Mouse (Mus musculus) forebrain, embryonic 12.5 days (tissue): ENCODE results near the gene Matn1. TPM values are rescaled to one million over a fixed set of nuclear protein-coding genes. Genes with fewer than 3 reads are reported as not detected.

ENCODE experiments used
- ATAC-seq: fragments of 200-750 bp; cut with Nextera tagmentation; 2 replicates; pipeline ENCODE4 v1.8.0; 2017; ENCODE audit warnings: moderate TSS enrichment; ENCODE audit not compliant: low FRiP score
- H3K27ac ChIP-seq: fragments of 300-500 bp; sonication (generic); 2 replicates; pipeline ENCODE4 v1.5.1; 2016; ENCODE audit warnings: mild to moderate bottlenecking
- H3K27me3 ChIP-seq: fragments of 300-500 bp; sonication (generic); 2 replicates; pipeline ENCODE4 v1.6.1; 2016; ENCODE audit warnings: mild to moderate bottlenecking
- H3K36me3 ChIP-seq: fragments of 300-500 bp; sonication (generic); replicated peaks from 2 replicates; pipeline ENCODE4 v1.6.1; 2016; ENCODE audit warnings: mild to moderate bottlenecking
- H3K4me1 ChIP-seq: fragments of 300-500 bp; sonication (generic); 2 replicates; pipeline ENCODE4 v1.6.1; 2016
- H3K4me2 ChIP-seq: fragments of 300-500 bp; sonication (generic); 2 replicates; pipeline ENCODE4 v1.6.1; 2016; ENCODE audit warnings: mild to moderate bottlenecking, moderate library complexity
- H3K4me3 ChIP-seq: fragments of 300-500 bp; sonication (generic); replicated peaks from 2 replicates; pipeline ENCODE4 v1.5.1; 2016; ENCODE audit warnings: mild to moderate bottlenecking
- H3K9ac ChIP-seq: fragments of 300-500 bp; sonication (generic); 2 replicates; pipeline ENCODE4 v1.6.1; 2016; ENCODE audit warnings: mild to moderate bottlenecking
- H3K9me3 ChIP-seq: fragments of 300-500 bp; sonication (generic); 2 replicates; pipeline ENCODE4 v1.6.1; 2016
- WGBS: fragments of 180-500 bp; shearing (Covaris S2); methylation state at CpG from one replicate; pipeline ENCODE4 v1.1.7; 2016; 5-methylcytosine and 5-hydroxymethylcytosine counted together
- polyA plus RNA-seq: library from polyadenylated mRNA; unstranded; fragments of >200 nt; fragmentation: Nextera tagmentation; extraction: Ambion mirVana; gene quantifications from 2 replicates; pipeline ENCODE4 v1.2.1, GENCODE M21; 2016

The Matn1 gene
- polyA plus RNA-seq, 1 experiment from 2014 or later = 0.22 TPM

DNA sequence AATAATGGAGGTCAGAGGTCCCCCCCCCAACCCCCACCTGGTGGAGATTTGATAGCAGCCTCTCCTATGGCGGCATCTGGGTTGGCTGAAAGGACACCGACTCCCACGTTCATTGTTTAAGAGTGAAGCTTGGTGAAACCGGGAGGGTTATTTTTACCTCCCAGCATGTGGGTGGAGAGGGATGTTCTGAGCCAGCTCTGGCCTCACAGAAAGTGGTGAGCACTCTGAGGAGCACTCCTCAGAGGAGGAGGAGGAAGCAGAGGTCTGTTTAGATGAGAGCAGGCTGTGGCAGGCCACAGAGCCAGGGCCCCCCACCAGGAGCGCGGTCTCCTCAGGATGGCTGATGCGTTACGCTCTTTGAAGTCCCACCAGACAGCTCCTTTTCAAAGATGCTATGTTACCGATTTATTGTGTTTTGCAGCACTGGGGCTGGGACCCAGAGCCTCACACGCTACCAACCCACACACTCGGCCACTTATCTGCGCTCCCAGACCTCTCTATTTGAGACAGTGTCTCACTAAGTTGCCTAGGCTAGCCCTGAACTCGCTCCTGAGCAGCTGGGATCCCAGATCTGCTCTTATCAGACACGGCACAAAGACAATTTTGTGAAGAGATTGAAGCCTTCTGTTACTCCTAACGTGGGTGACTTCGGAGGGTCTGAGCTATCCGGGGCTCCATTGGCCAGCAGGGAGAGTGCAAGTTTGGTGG lies 34.9 kb upstream of the Matn1 start:
- no peaks in the 10 kb centered on the region for H3K9me3 ChIP-seq
- H3K4me1 ChIP-seq = peaks cover 30% of the 10 kb centered on the region
- 69% methylated on average over 17 of the region's 17 CpGs for WGBS
- no peaks in the 10 kb centered on the region for H3K36me3 ChIP-seq
- H3K9ac ChIP-seq = no peak overlapping the region
- no peak for ATAC-seq
- H3K27me3 ChIP-seq = no peaks in the 10 kb centered on the region
- no peak overlapping the region for H3K4me3 ChIP-seq
- no peak overlapping the region for H3K4me2 ChIP-seq
- no peak overlapping the region for H3K27ac ChIP-seq

DNA sequence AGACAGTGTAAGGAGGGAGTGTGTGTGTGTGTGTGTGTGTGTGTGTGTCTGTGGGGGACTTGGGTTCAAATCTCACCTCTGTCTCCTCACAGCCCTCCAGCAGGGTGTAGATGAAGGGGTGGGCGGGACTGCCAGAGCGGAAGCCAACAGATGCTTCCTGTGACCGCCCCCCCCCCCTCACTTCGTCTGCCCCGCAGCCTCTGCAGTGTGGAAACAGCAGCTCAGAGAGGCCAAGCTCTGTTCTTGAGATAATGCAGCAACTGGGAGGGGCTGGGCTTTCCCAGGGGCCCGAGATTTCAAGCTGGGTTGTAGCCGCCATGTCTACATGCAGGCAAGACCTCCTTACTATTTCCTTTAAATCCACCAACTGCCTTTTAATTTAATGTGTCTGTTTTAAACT lies 33.5 kb upstream of the Matn1 start:
- 60% methylated on average over 7 of the region's 7 CpGs for WGBS
- no peaks in the 10 kb centered on the region for H3K9me3 ChIP-seq
- ATAC-seq = no peak
- H3K36me3 ChIP-seq = no peaks in the 10 kb centered on the region
- H3K9ac ChIP-seq = no peak overlapping the region
- H3K27ac ChIP-seq = no peak overlapping the region
- peaks cover 22% of the 10 kb centered on the region for H3K4me1 ChIP-seq
- H3K27me3 ChIP-seq = no peaks in the 10 kb centered on the region
- no peak overlapping the region for H3K4me3 ChIP-seq
- H3K4me2 ChIP-seq = no peak overlapping the region

DNA sequence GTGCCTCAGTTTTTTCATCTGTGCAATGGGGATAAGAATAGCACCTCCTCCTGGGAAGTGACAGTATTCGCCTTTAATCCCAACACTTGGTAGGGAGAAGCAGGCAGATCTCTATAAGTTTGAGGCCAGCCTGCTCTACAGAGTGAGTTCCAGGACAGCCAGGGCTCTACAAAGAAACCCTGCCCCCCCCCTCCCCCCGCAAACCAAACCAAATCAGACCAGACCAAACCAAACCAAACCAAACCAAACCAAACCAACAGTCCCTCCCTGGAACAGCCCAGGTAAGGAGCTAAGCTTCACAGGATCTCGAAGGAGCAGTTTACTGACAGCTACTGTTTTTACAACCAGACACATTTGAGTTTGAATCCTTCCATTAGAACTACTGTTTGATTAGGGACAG lies 31.6 kb upstream of the Matn1 start:
- Histone ChIP-seq H3K27me3 (no peaks in the 10 kb centered on the region), H3K9ac (no peak overlapping the region), H3K4me1 (peaks cover 14% of the 10 kb centered on the region), H3K4me3 (no peak overlapping the region), H3K27ac (no peak overlapping the region), H3K9me3 (no peaks in the 10 kb centered on the region), H3K36me3 (no peaks in the 10 kb centered on the region), H3K4me2 (no peak overlapping the region)
- 87% methylated on average over 3 of the region's 3 CpGs for WGBS
- no peak for ATAC-seq

- WGBS = 73% methylated on average over 11 of the region's 11 CpGs
Observed at GRCm38 (mm10) chr4:130913077-130913476, 31.1 kb upstream of the Matn1 start, which contains the start of gene Laptm5. TSS of gene Laptm5 (plus strand) at chr4:130913125.

DNA sequence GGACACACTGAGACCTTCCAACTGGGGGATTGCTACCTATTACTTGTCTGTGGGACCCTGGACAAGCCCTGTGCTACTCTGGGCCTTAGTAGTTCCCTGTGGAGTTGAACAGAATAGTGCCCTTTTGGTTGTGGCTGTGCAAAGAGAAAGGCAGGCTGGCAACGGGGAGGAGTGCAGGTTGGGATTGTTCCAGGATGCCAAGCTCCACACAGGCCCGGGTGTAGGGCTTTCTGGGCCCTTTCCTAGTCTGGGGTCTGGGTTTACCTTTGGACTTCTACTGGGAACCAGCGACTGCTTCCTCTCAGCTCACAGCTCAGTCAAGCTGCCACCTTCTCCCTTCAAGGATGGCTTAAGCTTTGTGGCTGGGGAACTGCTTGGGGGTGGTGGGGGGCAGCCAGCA lies 30.7 kb upstream of the Matn1 start:
- H3K9ac ChIP-seq = no peak overlapping the region
- WGBS = 79% methylated on average over 3 of the region's 3 CpGs
- ATAC-seq = no peak

More at GRCm38 (mm10) chr4:130913077-130913476, 31.1 kb upstream of the Matn1 start, which contains the start of gene Laptm5:
- no peak within 1 kb of the TSS for H3K27ac ChIP-seq
- H3K4me2 ChIP-seq = no peak within 1 kb of the TSS
- no peaks in the 10 kb centered on the region for H3K36me3 ChIP-seq
- H3K9ac ChIP-seq = no peak within 1 kb of the TSS
- ATAC-seq = no peak
- H3K9me3 ChIP-seq = no peaks in the 10 kb centered on the region
- H3K4me1 ChIP-seq = peaks cover 14% of the 10 kb centered on the region
- no peaks in the 10 kb centered on the region for H3K27me3 ChIP-seq
- no peak within 1 kb of the TSS for H3K4me3 ChIP-seq

DNA sequence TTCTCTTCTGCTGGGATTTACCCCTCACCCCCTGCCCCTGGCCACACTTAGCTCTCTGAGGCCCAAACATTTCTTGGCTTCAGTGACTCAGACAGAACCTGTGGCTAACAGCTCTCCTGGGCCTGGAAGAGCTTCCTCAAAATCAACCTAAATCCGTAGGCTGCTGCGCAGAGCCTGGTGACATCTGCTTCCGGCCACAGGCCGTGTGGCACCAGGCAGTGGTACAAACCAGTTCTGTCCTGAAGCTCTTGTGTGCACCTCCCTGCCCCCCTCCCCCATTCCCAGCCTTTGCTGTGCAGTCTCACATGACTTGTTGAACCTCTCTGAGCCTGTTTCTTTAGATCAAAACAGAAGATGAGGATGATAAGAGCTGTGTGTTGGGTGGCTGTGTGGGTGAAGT lies 30.2 kb upstream of the Matn1 start:
- no peak overlapping the region for H3K4me3 ChIP-seq
- no peaks in the 10 kb centered on the region for H3K36me3 ChIP-seq
- peaks cover 14% of the 10 kb centered on the region for H3K4me1 ChIP-seq
- 86% methylated on average over 4 of the region's 4 CpGs for WGBS
- no peak overlapping the region for H3K27ac ChIP-seq
- no peaks in the 10 kb centered on the region for H3K27me3 ChIP-seq
- H3K9ac ChIP-seq = no peak overlapping the region
- H3K9me3 ChIP-seq = no peaks in the 10 kb centered on the region
- ATAC-seq = no peak
- no peak overlapping the region for H3K4me2 ChIP-seq

More for the DNA sequence above, 30.7 kb upstream of the Matn1 start:
- no peak overlapping the region for H3K4me3 ChIP-seq
- no peaks in the 10 kb centered on the region for H3K9me3 ChIP-seq
- H3K27ac ChIP-seq = no peak overlapping the region
- no peaks in the 10 kb centered on the region for H3K36me3 ChIP-seq
- H3K4me2 ChIP-seq = no peak overlapping the region
- no peaks in the 10 kb centered on the region for H3K27me3 ChIP-seq
- peaks cover 14% of the 10 kb centered on the region for H3K4me1 ChIP-seq

GRCm38 (mm10) chr4:130914527-130914926 lies 29.7 kb upstream of the Matn1 start:
- Histone ChIP-seq H3K4me3 (no peak overlapping the region), H3K4me2 (no peak overlapping the region), H3K27me3 (no peaks in the 10 kb centered on the region), H3K36me3 (no peaks in the 10 kb centered on the region), H3K9me3 (no peaks in the 10 kb centered on the region), H3K27ac (no peak overlapping the region), H3K4me1 (peaks cover 12% of the 10 kb centered on the region), H3K9ac (no peak overlapping the region)
- ATAC-seq = no peak
- 78% methylated on average over 7 of the region's 7 CpGs for WGBS

DNA sequence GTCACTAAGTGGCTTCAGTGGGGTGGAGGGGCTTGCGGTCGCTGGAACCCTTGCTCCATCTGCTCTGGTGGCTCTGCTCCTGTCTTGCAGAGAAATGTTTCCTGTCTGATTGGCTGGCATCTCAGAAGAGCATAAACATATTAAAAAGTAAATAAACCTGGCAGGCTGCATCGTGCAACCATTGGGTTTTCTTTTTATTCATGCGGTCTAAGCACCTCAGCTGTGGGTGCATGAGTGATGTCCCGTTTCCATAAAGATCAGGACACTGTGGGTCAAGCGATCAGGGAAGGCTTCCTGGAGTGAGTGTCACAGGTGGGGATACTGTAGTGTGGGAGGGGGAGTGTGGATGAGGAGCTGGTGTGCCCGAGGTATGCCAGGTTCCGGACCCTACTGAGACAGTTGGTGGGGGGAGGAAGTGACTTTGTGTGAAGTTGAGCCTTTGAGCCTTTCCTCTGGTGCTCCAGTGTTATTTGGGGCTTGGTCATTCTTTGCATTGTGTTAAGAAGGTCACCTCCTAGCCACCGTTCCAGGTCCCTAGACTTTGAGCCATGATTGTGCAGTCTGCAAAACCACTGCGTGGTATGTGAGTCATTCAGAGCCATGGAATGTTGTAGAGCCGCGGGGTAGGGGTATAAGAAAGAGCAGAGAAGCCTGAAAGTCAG lies 29.0 kb upstream of the Matn1 start:
- H3K4me3 ChIP-seq = no peak overlapping the region
- peaks cover 14% of the 10 kb centered on the region for H3K4me1 ChIP-seq
- no peaks in the 10 kb centered on the region for H3K36me3 ChIP-seq
- no peak overlapping the region for H3K9ac ChIP-seq
- no peak overlapping the region for H3K27ac ChIP-seq
- H3K4me2 ChIP-seq = no peak overlapping the region
- H3K27me3 ChIP-seq = no peaks in the 10 kb centered on the region
- no peaks in the 10 kb centered on the region for H3K9me3 ChIP-seq
- no peak for ATAC-seq
- WGBS = 84% methylated on average over 12 of the region's 12 CpGs

DNA sequence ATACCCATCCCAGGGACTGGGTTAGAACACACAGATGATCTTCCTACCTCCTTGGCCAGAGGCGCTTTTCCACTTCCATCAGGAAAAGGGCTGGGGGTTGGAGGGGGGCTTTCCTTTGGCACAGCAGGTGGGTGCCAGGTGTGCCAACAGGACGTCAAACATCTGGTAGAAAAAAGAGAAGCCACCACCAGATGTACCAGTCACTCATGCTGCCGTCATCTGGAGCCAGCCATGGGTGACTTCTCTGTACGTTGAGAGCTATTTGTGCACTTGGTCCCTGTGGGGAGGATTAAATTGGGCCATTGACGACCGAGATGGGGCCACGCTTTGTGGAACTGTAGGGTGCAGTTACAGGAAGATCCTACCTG lies 28.5 kb upstream of the Matn1 start:
- Histone ChIP-seq H3K4me3 (no peak overlapping the region), H3K9me3 (no peaks in the 10 kb centered on the region), H3K36me3 (no peaks in the 10 kb centered on the region), H3K9ac (no peak overlapping the region), H3K4me1 (peaks cover 16% of the 10 kb centered on the region), H3K27me3 (no peaks in the 10 kb centered on the region), H3K4me2 (no peak overlapping the region), H3K27ac (no peak overlapping the region)
- no peak for ATAC-seq
- 66% methylated on average over 7 of the region's 7 CpGs for WGBS

DNA sequence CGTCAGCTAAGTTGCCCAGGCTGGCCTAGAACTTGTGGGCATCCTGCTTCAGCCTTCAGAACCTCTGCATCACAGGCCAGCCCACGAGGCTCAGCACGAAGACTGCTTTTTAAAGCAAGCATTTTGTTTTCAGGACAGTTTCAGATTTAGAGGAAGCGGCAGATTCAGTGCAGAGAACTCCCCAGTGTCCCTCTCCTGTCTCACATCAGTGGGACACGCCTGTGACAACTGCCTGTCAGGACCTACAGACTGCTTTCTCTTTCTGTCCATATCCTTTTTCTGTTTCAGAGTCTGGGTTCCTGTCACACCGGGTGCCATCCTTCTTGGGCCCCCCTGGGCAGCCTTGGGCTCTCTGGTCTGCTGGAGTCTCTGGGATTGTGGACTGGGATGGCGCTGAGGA lies 27.5 kb upstream of the Matn1 start:
- WGBS = 86% methylated on average over 7 of the region's 7 CpGs
- Histone ChIP-seq H3K36me3 (no peaks in the 10 kb centered on the region), H3K27ac (no peak overlapping the region), H3K4me3 (no peak overlapping the region), H3K4me2 (no peak overlapping the region), H3K9me3 (no peaks in the 10 kb centered on the region), H3K27me3 (no peaks in the 10 kb centered on the region), H3K4me1 (peaks cover 22% of the 10 kb centered on the region), H3K9ac (no peak overlapping the region)
- ATAC-seq = no peak

GRCm38 (mm10) chr4:130917564-130917963 lies 26.6 kb upstream of the Matn1 start:
- no peak overlapping the region for H3K4me2 ChIP-seq
- WGBS = 70% methylated on average over 4 of the region's 4 CpGs
- H3K4me3 ChIP-seq = no peak overlapping the region
- no peaks in the 10 kb centered on the region for H3K27me3 ChIP-seq
- no peaks in the 10 kb centered on the region for H3K9me3 ChIP-seq
- H3K9ac ChIP-seq = no peak overlapping the region
- no peak for ATAC-seq
- H3K27ac ChIP-seq = no peak overlapping the region
- peaks cover 22% of the 10 kb centered on the region for H3K4me1 ChIP-seq
- no peaks in the 10 kb centered on the region for H3K36me3 ChIP-seq

DNA sequence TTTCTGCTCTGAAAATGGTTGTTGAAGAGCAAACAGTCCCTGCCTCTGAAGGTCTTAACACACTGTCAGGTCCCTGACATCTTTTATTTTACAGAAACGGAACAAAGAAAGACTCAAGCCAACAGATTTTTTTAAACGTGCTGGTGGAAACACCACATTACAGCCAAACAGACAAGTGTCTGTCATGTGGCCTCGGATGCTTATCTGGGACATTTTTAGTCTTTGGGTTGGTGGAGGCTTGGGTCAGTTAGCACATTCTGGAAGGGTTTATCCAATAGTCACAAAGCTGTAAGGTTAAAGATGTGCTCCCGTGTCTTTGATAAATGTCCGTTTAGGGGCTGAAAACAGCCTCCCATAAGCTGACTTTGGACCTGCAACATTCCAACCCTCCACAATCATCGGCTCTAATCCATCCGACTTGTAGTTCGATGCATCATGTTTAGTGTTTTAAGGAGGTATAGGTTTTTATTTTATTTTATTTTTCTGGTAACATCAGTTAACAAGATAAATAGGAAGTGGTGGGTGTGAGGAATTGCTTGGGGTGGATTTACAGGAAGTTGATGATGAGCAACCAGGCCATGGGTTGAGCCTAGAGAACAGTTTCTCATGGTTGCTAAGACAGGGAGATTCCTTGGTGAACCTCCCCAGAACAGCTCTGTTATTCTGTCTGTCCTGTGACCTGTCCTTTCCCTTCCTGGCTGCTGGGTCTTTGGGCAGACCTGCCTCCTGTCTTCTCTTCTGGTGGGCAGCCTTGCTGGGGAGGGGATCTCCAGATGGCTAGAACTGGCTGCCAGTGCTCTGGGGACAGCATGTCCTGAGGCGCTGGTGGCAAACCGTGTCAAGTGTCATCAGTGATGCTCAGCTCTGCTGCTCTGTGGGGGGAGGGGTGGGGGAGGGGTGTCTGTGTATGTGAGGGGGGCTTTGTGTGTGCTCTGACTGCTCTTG lies 25.1 kb upstream of the Matn1 start:
- whole genome bisulfite sequencing = 78% methylated on average over 10 of the region's 10 CpGs
- Histone ChIP-seq H3K4me2 (no peak overlapping the region), H3K27me3 (no peaks in the 10 kb centered on the region), H3K9ac (no peak overlapping the region), H3K4me1 (peaks cover 18% of the 10 kb centered on the region), H3K9me3 (no peaks in the 10 kb centered on the region), H3K36me3 (no peaks in the 10 kb centered on the region), H3K4me3 (no peak overlapping the region), H3K27ac (no peak overlapping the region)
- ATAC-seq = no peak
